Mouse (Mus musculus) liver, embryonic 15.5 days (tissue): ENCODE data around the gene AI467606. TPM values are rescaled to one million over a fixed set of nuclear protein-coding genes. Genes with fewer than 3 reads are reported as not detected.

ENCODE experiments used
- ATAC-seq: fragments of 200-750 bp; cut with Nextera tagmentation; 2 replicates; pipeline ENCODE4 v1.8.0; 2017; ENCODE audit warnings: moderate number of reproducible peaks, mild to moderate bottlenecking, moderate library complexity; ENCODE audit not compliant: insufficient read depth
- H3K27ac ChIP-seq: fragments of 300-500 bp; sonication (generic); replicated peaks from 2 replicates; pipeline ENCODE4 v1.5.1; 2015; ENCODE audit warnings: mild to moderate bottlenecking, inconsistent platforms
- H3K27me3 ChIP-seq: fragments of 300-500 bp; sonication (generic); 2 replicates; pipeline ENCODE4 v1.6.1; 2015; ENCODE audit warnings: mild to moderate bottlenecking, inconsistent platforms
- H3K36me3 ChIP-seq: fragments of 300-500 bp; sonication (generic); replicated peaks from 2 replicates; pipeline ENCODE4 v1.6.1; 2015; ENCODE audit warnings: moderate library complexity, mild to moderate bottlenecking, inconsistent platforms
- H3K4me1 ChIP-seq: fragments of 300-500 bp; sonication (generic); replicated peaks from 2 replicates; pipeline ENCODE4 v1.6.1; 2015; ENCODE audit warnings: inconsistent platforms
- H3K4me2 ChIP-seq: fragments of 300-500 bp; sonication (generic); 2 replicates; pipeline ENCODE4 v1.6.1; 2015; ENCODE audit warnings: moderate library complexity, mild to moderate bottlenecking, inconsistent platforms
- H3K4me3 ChIP-seq: fragments of 300-500 bp; sonication (generic); replicated peaks from 2 replicates; pipeline ENCODE4 v1.5.1; 2015; ENCODE audit warnings: mild to moderate bottlenecking, inconsistent platforms
- H3K9ac ChIP-seq: fragments of 300-500 bp; sonication (generic); 2 replicates; pipeline ENCODE4 v1.6.1; 2015; ENCODE audit warnings: moderate library complexity, mild to moderate bottlenecking, inconsistent platforms
- H3K9me3 ChIP-seq: fragments of 300-500 bp; sonication (generic); replicated peaks from 2 replicates; pipeline ENCODE4 v1.6.1; 2016; ENCODE audit warnings: inconsistent platforms
- WGBS: fragments of 180-500 bp; shearing (Covaris S2); methylation state at CpG from one replicate; pipeline ENCODE4 v1.1.7; 2015; ENCODE audit warnings: mixed read lengths; ENCODE audit not compliant: insufficient replicate concordance; 5-methylcytosine and 5-hydroxymethylcytosine counted together
- polyA plus RNA-seq: library from polyadenylated mRNA; unstranded; fragments of >200 nt; fragmentation: Nextera tagmentation; extraction: Ambion mirVana; gene quantifications from 2 replicates; pipeline ENCODE4 v1.2.1, GENCODE M21; 2015

AI467606 gene
- polyA plus RNA-seq, 1 experiment from 2014 or later, result 8.2 TPM

DNA sequence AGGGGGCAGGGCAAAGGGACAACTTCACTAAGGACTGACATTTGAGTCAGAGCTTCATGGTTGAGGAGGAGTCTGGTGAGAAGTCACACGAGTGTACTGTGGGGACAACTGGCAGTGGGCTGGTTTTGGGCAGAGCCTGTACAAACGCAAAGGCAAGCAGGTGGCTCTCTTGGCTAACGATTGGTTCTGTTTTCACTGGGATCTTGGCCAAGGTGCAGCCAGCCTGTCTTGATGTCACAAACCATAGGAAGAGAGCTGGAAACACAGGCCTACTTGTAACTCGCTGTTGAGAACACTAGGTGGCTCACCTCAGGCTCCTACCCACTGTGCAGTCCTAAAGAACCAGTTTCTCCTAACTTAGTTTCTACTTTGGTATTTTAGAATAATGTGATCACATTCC is 38.5 kb downstream of the AI467606 start:
- H3K4me3 ChIP-seq, result no peak overlapping the region
- peaks cover 23% of the 10 kb centered on the region for H3K4me1 ChIP-seq
- no peaks in the 10 kb centered on the region for H3K9me3 ChIP-seq
- H3K9ac ChIP-seq, result no peak overlapping the region
- H3K27me3 ChIP-seq, result no peaks in the 10 kb centered on the region
- H3K36me3 ChIP-seq, result no peaks in the 10 kb centered on the region
- no peak overlapping the region for H3K4me2 ChIP-seq
- 0 out of 2 replicates have a peak, but pooled peaks have one; percentile 32 for ATAC-seq
- H3K27ac ChIP-seq, result no peak overlapping the region
- WGBS, result 29% methylated on average over 4 of the region's 4 CpGs

- H3K4me3 ChIP-seq, result no peak overlapping the region
- ATAC-seq, result no peak
- H3K36me3 ChIP-seq, result no peaks in the 10 kb centered on the region; the same call in 1 of the 2 replicates
- H3K9me3 ChIP-seq, result no peaks in the 10 kb centered on the region
- H3K4me1 ChIP-seq, result peaks cover 58% of the 10 kb centered on the region
- 70% methylated on average over 5 of the region's 5 CpGs for WGBS
- H3K27me3 ChIP-seq, result no peaks in the 10 kb centered on the region
- H3K4me2 ChIP-seq, result no peak overlapping the region
- H3K27ac ChIP-seq, result no peak overlapping the region
- H3K9ac ChIP-seq, result no peak overlapping the region
Observed at GRCm38 (mm10) chr7:127133125-127133524, 42.0 kb downstream of the AI467606 start.

DNA sequence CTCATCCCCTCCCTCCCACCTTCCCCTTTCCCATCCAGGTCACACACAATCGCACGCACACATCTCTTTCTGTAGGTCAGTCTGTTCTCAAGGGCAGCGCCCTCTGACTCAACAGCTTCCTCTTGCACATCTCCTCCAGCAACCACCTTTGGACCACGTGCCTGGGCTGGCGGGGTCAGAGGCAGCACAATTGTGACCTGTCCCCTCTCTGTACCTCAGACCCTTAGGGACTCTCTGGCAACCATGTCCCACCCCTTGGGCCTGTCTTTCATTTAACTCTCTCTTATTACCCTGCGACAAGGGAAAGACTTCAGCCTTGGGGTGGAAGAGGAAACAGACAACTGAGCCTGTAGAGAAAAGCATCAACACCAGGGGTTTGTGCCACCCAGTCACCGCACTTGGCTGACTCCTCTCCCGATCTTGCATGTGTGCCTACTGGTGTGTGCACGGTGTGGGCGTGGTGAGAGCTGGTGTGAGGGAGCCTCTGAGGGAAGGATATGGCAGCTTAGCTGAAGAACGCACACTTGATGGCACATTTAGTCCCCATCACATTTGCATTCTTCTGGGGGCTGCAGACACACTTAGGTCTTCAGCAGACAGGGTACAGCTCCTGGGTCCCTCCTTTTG is 43.8 kb downstream of the AI467606 start:
- Histone ChIP-seq H3K36me3 (no peaks in the 10 kb centered on the region; the same call in 1 of the 2 replicates), H3K9ac (peak overlapping the region; percentile 24; the same call in 1 of the 2 replicates), H3K4me1 (peaks cover 64% of the 10 kb centered on the region), H3K27me3 (no peaks in the 10 kb centered on the region), H3K4me3 (peak overlapping the region; percentile 51), H3K4me2 (peak overlapping the region; percentile 71), H3K27ac (peak overlapping the region; percentile 87), H3K9me3 (no peaks in the 10 kb centered on the region)
- 33% methylated on average over 11 of the region's 11 CpGs for WGBS
- no peak for ATAC-seq

GRCm38 (mm10) chr7:127136181-127137071 is 45.3 kb downstream of the AI467606 start:
- peak overlapping the region; percentile 24 for H3K9ac ChIP-seq
- 48% methylated on average over 22 of the region's 22 CpGs for WGBS
- peak overlapping the region; percentile 87 for H3K27ac ChIP-seq
- no peak for ATAC-seq
- no peaks in the 10 kb centered on the region; the same call in 1 of the 2 replicates for H3K36me3 ChIP-seq
- no peaks in the 10 kb centered on the region for H3K9me3 ChIP-seq
- H3K4me1 ChIP-seq, result peaks cover 76% of the 10 kb centered on the region
- H3K27me3 ChIP-seq, result no peaks in the 10 kb centered on the region
- peak overlapping the region; percentile 51 for H3K4me3 ChIP-seq
- peak overlapping the region; percentile 71 for H3K4me2 ChIP-seq

DNA sequence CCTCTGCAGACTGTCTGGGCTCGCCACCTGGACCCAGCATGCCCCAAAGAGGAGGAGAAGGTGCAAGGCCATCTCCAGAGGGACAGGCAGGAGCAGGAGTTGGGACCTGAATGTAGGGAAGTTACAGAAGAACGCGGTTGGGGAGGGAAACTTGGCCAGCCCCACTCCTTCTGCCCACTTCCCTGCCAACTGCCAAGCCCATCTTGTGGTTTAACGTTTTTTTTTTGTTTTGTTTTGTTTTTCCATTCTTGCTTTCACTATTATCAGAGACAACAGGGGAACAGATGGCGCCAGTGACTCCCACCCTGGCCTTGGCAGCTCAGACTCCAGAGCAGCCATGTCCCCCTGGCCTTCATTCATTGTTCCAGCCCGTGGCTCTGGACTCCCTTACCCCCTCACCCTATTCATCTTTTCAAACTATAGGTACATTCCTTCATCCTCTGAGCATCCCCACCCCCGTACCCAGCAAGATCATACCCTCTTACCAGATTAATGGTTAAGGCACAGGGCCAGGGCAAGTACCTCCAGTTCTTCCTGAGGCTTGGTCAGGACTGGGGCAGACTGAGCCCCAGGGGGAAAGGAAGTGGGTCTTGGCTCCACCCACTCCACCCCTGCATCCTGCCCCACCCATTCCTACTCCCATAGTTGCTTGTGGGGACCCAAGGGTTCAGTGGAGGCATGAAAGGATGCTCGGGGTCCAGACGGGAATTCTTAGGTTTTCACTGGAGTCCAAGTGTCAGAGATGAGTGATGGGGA is 46.3 kb downstream of the AI467606 start, which contains the start of gene Spn:
TSS of gene Spn (minus strand) at position 562 of the 756 bp plus-strand sequence.
- Histone ChIP-seq H3K4me2 (peak within 1 kb of the TSS; percentile 71), H3K4me1 (peaks cover 86% of the 10 kb centered on the region), H3K4me3 (peak within 1 kb of the TSS; percentile 51), H3K27me3 (no peaks in the 10 kb centered on the region), H3K27ac (peak within 1 kb of the TSS; percentile 87), H3K9me3 (no peaks in the 10 kb centered on the region), H3K36me3 (no peaks in the 10 kb centered on the region; the same call in 1 of the 2 replicates), H3K9ac (peak within 1 kb of the TSS; percentile 24)
- WGBS, result 16% methylated on average over 9 of the region's 9 CpGs
- ATAC-seq, result peak; percentile 49

DNA sequence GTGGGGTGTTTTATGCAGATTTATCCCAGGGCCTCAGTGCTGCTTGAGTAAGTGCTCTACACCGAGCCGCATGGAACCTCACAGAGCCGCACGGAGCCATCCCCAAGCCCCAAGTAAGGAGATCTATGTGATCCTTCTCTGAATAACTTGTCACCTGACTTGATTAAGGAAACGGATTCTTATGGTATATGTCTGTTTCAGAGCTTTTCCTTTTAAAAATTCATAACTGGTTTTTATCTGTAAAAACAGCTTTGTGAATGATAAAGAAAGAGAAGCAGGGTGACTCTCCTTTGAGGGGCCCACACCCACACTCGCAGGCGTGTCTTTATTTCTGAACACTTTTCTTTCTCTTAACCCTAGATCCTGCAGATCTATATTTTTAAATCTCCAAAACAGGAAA is 47.9 kb downstream of the AI467606 start:
- peak overlapping the region; percentile 2; the same call in 1 of the 2 replicates for H3K9ac ChIP-seq
- ATAC-seq, result peak; percentile 57

GRCm38 (mm10) chr7:127139562-127139961 is 48.4 kb downstream of the AI467606 start:
- peak overlapping the region; percentile 2; the same call in 1 of the 2 replicates for H3K9ac ChIP-seq
- H3K4me2 ChIP-seq, result peak overlapping the region; percentile 50

More for the DNA sequence above, 47.9 kb downstream of the AI467606 start:
- no peaks in the 10 kb centered on the region for H3K9me3 ChIP-seq
- no peaks in the 10 kb centered on the region for H3K27me3 ChIP-seq
- no peaks in the 10 kb centered on the region; the same call in 1 of the 2 replicates for H3K36me3 ChIP-seq
- peak overlapping the region; percentile 87 for H3K27ac ChIP-seq
- peaks cover 97% of the 10 kb centered on the region for H3K4me1 ChIP-seq
- H3K4me2 ChIP-seq, result peak overlapping the region; percentile 50
- H3K4me3 ChIP-seq, result 0 out of 2 replicates have a peak overlapping the region, but pooled peaks have one; percentile 1
- WGBS, result 19% methylated on average over 7 of the region's 7 CpGs

GRCm38 (mm10) chr7:127140623-127141404 is 49.7 kb downstream of the AI467606 start:
- Histone ChIP-seq H3K9ac (no peak overlapping the region), H3K9me3 (no peaks in the 10 kb centered on the region), H3K27ac (peak overlapping the region; percentile 87), H3K36me3 (no peaks in the 10 kb centered on the region), H3K4me3 (no peak overlapping the region), H3K4me1 (peaks cover 94% of the 10 kb centered on the region), H3K27me3 (no peaks in the 10 kb centered on the region), H3K4me2 (no peak overlapping the region)
- WGBS, result 35% methylated on average over 7 of the region's 7 CpGs
- no peak for ATAC-seq

More at GRCm38 (mm10) chr7:127139562-127139961, 48.4 kb downstream of the AI467606 start:
- H3K4me1 ChIP-seq, result peaks cover 97% of the 10 kb centered on the region
- no peaks in the 10 kb centered on the region for H3K9me3 ChIP-seq
- H3K27me3 ChIP-seq, result no peaks in the 10 kb centered on the region
- no peak overlapping the region for H3K4me3 ChIP-seq
- H3K36me3 ChIP-seq, result no peaks in the 10 kb centered on the region; the same call in 1 of the 2 replicates
- WGBS, result 19% methylated on average over 5 of the region's 5 CpGs
- ATAC-seq, result peak; percentile 43; the same call in 1 of the 2 replicates
- H3K27ac ChIP-seq, result peak overlapping the region; percentile 87

GRCm38 (mm10) chr7:127142214-127142613 is 51.1 kb downstream of the AI467606 start:
- Histone ChIP-seq H3K36me3 (no peaks in the 10 kb centered on the region), H3K9ac (no peak overlapping the region), H3K4me3 (no peak overlapping the region), H3K27ac (peak overlapping the region; percentile 56), H3K27me3 (no peaks in the 10 kb centered on the region), H3K4me1 (peaks cover 89% of the 10 kb centered on the region), H3K4me2 (no peak overlapping the region; the same call in 1 of the 2 replicates), H3K9me3 (no peaks in the 10 kb centered on the region)
- no peak for ATAC-seq
- 22% methylated on average over 2 of the region's 2 CpGs for WGBS

- ATAC-seq, result no peak
- H3K36me3 ChIP-seq, result no peaks in the 10 kb centered on the region
- H3K27me3 ChIP-seq, result no peaks in the 10 kb centered on the region
- no peak overlapping the region for H3K4me3 ChIP-seq
- WGBS, result 43% methylated on average over 4 of the region's 4 CpGs
- peaks cover 85% of the 10 kb centered on the region for H3K4me1 ChIP-seq
- H3K4me2 ChIP-seq, result no peak overlapping the region
- H3K9ac ChIP-seq, result no peak overlapping the region
- peak overlapping the region; percentile 56; the same call in 1 of the 2 replicates for H3K27ac ChIP-seq
- no peaks in the 10 kb centered on the region for H3K9me3 ChIP-seq
Observed at GRCm38 (mm10) chr7:127142666-127143065, 51.5 kb downstream of the AI467606 start.
